Mouse (Mus musculus): ENCODE results near the gene Tlr4. TPM values are rescaled to one million over a fixed set of nuclear protein-coding genes. Genes with fewer than 3 reads are reported as not detected.

Tlr4 gene
- polyA plus RNA-seq, 1 experiment = 3.7 TPM

DNA sequence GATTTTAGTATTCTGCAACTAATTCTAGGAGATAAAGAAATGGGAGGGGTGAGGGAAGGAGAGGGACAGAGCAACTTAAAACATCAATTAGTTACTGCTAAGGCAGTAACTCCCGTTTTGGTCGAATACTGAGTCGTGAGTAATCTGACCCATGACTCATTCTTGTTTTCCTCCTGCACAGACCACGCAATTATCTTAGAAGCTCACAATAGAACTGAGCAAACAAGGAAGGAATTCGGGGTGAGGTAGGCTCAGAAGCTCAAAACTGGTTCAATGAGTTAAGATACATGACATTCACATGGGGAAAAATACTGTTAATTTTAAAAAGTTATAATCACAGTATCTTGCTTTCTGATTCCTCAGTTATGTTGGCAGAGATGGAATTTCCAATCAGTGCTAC lies 1.3 kb downstream of the Tlr4 start:
- H3K4me1 ChIP-seq (ENCODE audit: control insufficient read depth, insufficient read depth, low read length) = no peaks in the 10 kb centered on the region; the same call in 1 of the 2 replicates
- peak overlapping the region; percentile 34 for H3K4me3 ChIP-seq (replicated peaks; ENCODE audit: extremely low read depth, low read depth, low read length)
- 5% methylated on average over 5 of the region's 5 CpGs for WGBS
- no peak for TF ChIP-seq POLR2A (IDR thresholded peaks at IDR 0.05; ENCODE audit: borderline replicate concordance, extremely low read depth, low read depth, low read length)
- no peak for TF ChIP-seq CTCF (IDR thresholded peaks at IDR 0.05; ENCODE audit: insufficient read depth, low read length)
- no peak for DNase-seq

DNA sequence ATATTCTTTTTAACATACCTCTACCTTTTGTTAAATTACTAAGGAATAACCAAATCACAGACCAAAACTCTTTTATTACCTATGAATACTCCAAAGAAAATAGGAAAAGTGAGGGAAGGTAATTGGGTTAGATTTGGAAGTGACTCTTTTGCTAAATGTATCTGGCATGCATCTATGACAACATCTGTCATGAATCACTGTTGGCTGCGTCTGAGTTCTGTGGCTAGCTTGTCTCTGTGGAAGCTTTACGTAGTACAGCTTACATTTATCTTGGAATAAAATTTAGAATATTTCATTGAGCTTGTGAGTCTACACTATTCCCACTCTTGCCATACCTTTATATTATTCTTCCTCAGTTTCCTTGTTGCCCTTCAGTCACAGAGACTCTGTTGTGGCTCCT lies 10.7 kb downstream of the Tlr4 start:
- no peaks in the 10 kb centered on the region; the same call in none of the 2 replicates for H3K4me1 ChIP-seq (ENCODE audit: control insufficient read depth, insufficient read depth, low read length)
- WGBS = 70% methylated on average over 2 of the region's 2 CpGs
- no peak for DNase-seq
- TF ChIP-seq POLR2A (IDR thresholded peaks at IDR 0.05; ENCODE audit: borderline replicate concordance, extremely low read depth, low read depth, low read length) (no peak), CTCF (IDR thresholded peaks at IDR 0.05; ENCODE audit: insufficient read depth, low read length) (no peak)
- no peak overlapping the region for H3K4me3 ChIP-seq (replicated peaks; ENCODE audit: extremely low read depth, low read depth, low read length)

DNA sequence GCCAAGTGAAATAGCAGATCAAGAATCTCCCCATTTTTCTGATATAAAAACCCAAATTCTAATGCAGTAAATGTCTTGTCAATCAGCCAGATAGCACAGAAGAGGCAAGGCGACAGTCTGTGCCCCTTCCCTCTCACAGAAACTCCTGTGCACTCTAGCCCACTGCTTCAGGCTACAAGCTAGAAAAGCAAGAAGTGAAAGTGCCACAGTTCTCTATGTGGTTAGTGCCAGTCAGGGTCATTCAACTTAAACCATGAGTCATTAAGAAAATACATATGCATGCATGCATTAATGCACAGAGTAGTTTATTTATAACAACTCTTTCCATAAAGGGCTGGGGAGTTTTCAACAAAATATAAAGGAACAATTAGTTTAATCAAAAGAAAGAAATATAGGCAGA lies 15.9 kb downstream of the Tlr4 start:
- TF ChIP-seq CTCF (IDR thresholded peaks at IDR 0.05; ENCODE audit: insufficient read depth, low read length) = no peak
- no peak for TF ChIP-seq POLR2A (IDR thresholded peaks at IDR 0.05; ENCODE audit: borderline replicate concordance, extremely low read depth, low read depth, low read length)
- H3K4me3 ChIP-seq (replicated peaks; ENCODE audit: extremely low read depth, low read depth, low read length) = no peak overlapping the region
- WGBS = 58% methylated on average over 1 of the region's 1 CpGs
- no peaks in the 10 kb centered on the region for H3K4me1 ChIP-seq (ENCODE audit: control insufficient read depth, insufficient read depth, low read length)
- no peak for DNase-seq

DNA sequence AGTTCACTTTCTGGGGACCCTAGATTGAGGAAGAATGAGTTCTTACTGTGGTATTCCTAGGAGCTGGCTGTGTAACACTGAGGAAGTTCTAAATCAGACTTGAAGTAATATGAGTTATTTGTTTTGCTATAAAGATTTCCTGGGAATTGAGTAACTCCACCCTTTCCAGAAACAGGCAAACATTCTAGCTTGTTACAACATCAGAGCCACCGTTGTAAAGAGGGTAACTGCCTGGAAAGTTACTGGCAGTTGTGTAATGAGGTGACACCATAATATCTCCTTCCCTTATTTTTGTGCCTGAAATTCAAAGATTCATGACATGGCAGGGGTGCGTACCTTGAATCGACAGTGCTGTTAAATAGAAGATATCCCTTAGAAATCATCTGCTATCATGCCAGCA lies 24.6 kb downstream of the Tlr4 start:
- no peak for TF ChIP-seq CTCF (IDR thresholded peaks at IDR 0.05; ENCODE audit: insufficient read depth, low read length)
- no peak for TF ChIP-seq POLR2A (IDR thresholded peaks at IDR 0.05; ENCODE audit: borderline replicate concordance, extremely low read depth, low read depth, low read length)
- DNase-seq = no peak
- H3K4me3 ChIP-seq (replicated peaks; ENCODE audit: extremely low read depth, low read depth, low read length) = no peak overlapping the region
- no peaks in the 10 kb centered on the region; the same call in 1 of the 2 replicates for H3K4me1 ChIP-seq (ENCODE audit: control insufficient read depth, insufficient read depth, low read length)
- 42% methylated on average over 3 of the region's 3 CpGs for WGBS

DNA sequence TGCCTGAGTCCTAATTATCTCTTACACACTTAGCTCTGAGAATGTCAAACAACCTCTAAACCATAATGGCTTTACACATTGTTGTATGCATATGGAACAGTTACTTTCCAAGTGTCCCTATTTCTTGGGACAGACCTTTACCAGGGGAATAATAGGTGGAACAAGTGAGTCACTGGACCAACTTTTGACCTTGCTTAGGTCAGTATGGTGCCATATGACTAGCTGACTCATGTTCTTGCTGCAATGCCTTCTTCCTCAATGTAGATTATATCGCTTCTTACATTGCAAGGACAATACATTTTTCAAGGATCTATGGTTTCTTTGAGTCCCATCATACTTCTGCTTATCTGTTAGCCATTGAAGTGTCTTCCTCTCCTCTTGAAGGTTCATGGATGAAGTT lies 29.6 kb downstream of the Tlr4 start:
- WGBS = 82% methylated on average over 1 of the region's 1 CpGs
- TF ChIP-seq CTCF (IDR thresholded peaks at IDR 0.05; ENCODE audit: insufficient read depth, low read length) = no peak
- TF ChIP-seq POLR2A (IDR thresholded peaks at IDR 0.05; ENCODE audit: borderline replicate concordance, extremely low read depth, low read depth, low read length) = no peak
- Histone ChIP-seq H3K4me1 (ENCODE audit: control insufficient read depth, insufficient read depth, low read length) (no peaks in the 10 kb centered on the region; the same call in 1 of the 2 replicates), H3K4me3 (replicated peaks; ENCODE audit: extremely low read depth, low read depth, low read length) (no peak overlapping the region)
- DNase-seq = no peak

DNA sequence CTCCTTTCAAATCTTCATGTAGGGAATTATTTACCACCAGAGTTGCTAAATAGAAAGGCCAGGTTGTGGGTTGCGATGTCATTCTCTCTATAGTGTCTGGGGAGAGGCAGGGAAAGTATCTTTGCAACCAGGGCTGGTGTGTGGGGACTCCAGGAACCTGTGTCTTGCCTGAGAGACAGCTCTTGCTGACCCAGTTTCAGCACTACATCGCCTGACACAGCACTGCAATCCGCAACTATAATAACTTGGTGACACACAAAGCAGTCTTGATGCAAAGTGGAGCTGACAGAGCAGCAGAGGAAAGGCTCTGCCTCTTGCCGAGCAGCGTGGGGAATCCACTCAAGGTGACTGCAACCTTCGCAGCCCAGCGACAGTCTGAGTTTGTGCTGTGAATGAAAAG lies 42.5 kb downstream of the Tlr4 start:
- Histone ChIP-seq H3K4me3 (replicated peaks; ENCODE audit: extremely low read depth, low read depth, low read length) (no peak overlapping the region), H3K4me1 (ENCODE audit: control insufficient read depth, insufficient read depth, low read length) (no peaks in the 10 kb centered on the region)
- WGBS = 70% methylated on average over 7 of the region's 7 CpGs
- DNase-seq = no peak
- no peak for TF ChIP-seq POLR2A (IDR thresholded peaks at IDR 0.05; ENCODE audit: borderline replicate concordance, extremely low read depth, low read depth, low read length)
- TF ChIP-seq CTCF (IDR thresholded peaks at IDR 0.05; ENCODE audit: insufficient read depth, low read length) = no peak

DNA sequence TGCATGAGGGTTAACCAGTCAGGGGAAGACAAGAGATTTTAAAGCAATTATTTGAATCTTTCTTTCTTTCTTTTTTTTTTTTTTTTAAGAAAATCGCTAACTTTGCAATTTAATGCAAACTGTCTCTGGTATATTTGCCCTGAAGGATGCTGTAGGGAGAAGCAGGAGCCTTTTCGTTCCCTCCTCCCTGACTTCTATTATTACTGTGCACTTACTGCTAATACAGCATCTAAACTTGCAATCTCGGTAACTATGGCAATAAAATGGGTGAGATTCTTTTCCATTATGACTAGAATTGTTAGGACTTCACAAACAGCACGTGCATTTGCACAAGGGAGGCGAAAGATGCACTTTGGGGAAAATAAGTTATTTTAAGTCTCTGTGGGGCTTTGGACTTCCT lies 44.6 kb downstream of the Tlr4 start:
- WGBS = 82% methylated on average over 5 of the region's 5 CpGs
- Histone ChIP-seq H3K4me1 (ENCODE audit: control insufficient read depth, insufficient read depth, low read length) (no peaks in the 10 kb centered on the region), H3K4me3 (replicated peaks; ENCODE audit: extremely low read depth, low read depth, low read length) (no peak overlapping the region)
- DNase-seq = no peak
- no peak for TF ChIP-seq POLR2A (IDR thresholded peaks at IDR 0.05; ENCODE audit: borderline replicate concordance, extremely low read depth, low read depth, low read length)
- TF ChIP-seq CTCF (IDR thresholded peaks at IDR 0.05; ENCODE audit: insufficient read depth, low read length) = no peak

DNA sequence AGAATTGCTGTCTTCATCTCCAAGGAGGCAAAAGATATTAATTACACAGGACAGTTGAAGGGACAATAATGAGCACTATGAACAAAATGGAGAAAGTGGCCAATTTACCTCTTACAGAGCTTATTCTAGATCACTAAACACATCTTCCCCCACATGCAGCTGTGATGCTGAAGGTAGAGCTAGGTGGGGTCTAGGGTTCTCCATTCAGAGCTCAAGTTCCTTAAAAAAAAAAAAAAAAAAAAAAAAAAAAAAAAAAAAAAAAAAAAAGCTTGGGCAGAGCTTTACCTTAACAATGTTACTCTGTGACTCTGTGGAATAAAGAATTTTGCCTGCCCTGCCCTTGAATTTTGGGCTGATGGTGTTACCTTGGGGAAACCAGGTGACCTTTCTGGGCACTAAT lies 46.0 kb downstream of the Tlr4 start:
- TF ChIP-seq POLR2A (IDR thresholded peaks at IDR 0.05; ENCODE audit: borderline replicate concordance, extremely low read depth, low read depth, low read length) (no peak), CTCF (IDR thresholded peaks at IDR 0.05; ENCODE audit: insufficient read depth, low read length) (no peak)
- no peaks in the 10 kb centered on the region for H3K4me1 ChIP-seq (ENCODE audit: control insufficient read depth, insufficient read depth, low read length)
- DNase-seq = no peak
- H3K4me3 ChIP-seq (replicated peaks; ENCODE audit: extremely low read depth, low read depth, low read length) = no peak overlapping the region

DNA sequence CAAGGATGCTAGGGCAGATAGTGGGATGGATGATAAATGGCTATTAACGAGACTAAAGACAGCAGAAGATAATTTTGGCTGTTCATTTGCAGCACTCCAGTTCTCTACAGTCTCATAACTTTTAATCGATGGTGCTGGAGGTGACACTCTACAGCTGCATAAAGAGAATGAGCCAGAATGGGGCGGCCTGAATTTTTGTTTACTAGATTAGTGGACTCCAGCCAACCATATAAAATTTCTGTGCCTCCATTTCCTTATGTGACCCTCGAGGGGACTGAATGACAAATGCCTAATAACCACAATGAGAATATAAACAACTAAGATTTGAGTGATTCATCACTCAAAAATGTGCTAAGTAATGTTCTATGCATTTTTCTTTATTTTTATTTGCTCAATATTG lies 48.4 kb downstream of the Tlr4 start:
- 37% methylated on average over 4 of the region's 4 CpGs for WGBS
- Histone ChIP-seq H3K4me3 (replicated peaks; ENCODE audit: extremely low read depth, low read depth, low read length) (no peak overlapping the region), H3K4me1 (ENCODE audit: control insufficient read depth, insufficient read depth, low read length) (no peaks in the 10 kb centered on the region)
- no peak for DNase-seq
- TF ChIP-seq CTCF (IDR thresholded peaks at IDR 0.05; ENCODE audit: insufficient read depth, low read length) (no peak), POLR2A (IDR thresholded peaks at IDR 0.05; ENCODE audit: borderline replicate concordance, extremely low read depth, low read depth, low read length) (no peak)

DNA sequence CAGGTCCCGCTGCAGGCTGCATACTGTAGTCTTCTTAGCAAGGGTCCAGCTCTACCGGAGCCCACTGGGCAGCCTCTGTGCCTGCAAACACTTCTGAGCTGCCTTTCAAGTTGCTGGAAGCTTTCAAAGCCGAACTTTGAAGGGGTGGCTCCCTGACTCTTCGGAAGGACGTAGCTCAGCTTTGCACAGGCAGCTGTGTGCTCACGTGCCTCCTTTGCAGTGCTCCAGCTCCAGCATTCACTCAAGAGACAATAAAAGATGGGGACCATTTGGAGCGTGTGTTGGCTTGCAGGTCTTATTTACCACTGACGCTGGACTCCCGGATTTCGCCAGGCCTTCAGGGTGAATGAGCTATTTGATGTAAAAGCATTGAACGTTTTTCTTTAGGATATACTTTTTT lies 50.2 kb downstream of the Tlr4 start:
- DNase-seq = no peak
- no peak for TF ChIP-seq CTCF (IDR thresholded peaks at IDR 0.05; ENCODE audit: insufficient read depth, low read length)
- TF ChIP-seq POLR2A (IDR thresholded peaks at IDR 0.05; ENCODE audit: borderline replicate concordance, extremely low read depth, low read depth, low read length) = no peak
- no peaks in the 10 kb centered on the region for H3K4me1 ChIP-seq (ENCODE audit: control insufficient read depth, insufficient read depth, low read length)
- 69% methylated on average over 11 of the region's 11 CpGs for WGBS
- H3K4me3 ChIP-seq (replicated peaks; ENCODE audit: extremely low read depth, low read depth, low read length) = no peak overlapping the region

Data from lung, adult 2 months (tissue).